Mouse (Mus musculus) liver, adult 2 months (tissue): ENCODE measurements around the gene Mgat4b. TPM values are rescaled to one million over a fixed set of nuclear protein-coding genes. Genes with fewer than 3 reads are reported as not detected.

Source experiments
- DNase-seq: peaks from one replicate; pipeline ENCODE4 v3.0.0-alpha.2; 2011; ENCODE audit warnings: low read depth, low spot score; ENCODE audit errors: extremely low read depth
- H3K27ac ChIP-seq: fragments of 200-500 bp; replicated peaks from 2 replicates; pipeline ENCODE4 v1.5.1; 2012; ENCODE audit warnings: low read depth, mild to moderate bottlenecking, control low read depth, inconsistent platforms, low read length; ENCODE audit not compliant: insufficient read depth
- H3K27me3 ChIP-seq: fragments of 200-500 bp; 2 replicates; pipeline ENCODE4 v1.6.1; 2012; ENCODE audit warnings: mild to moderate bottlenecking, moderate library complexity, low read length, inconsistent platforms; ENCODE audit not compliant: control insufficient read depth, insufficient read depth
- H3K36me3 ChIP-seq: fragments of 200-500 bp; 2 replicates; pipeline ENCODE4 v1.6.1; 2012; ENCODE audit warnings: low read length, inconsistent platforms; ENCODE audit not compliant: control insufficient read depth, insufficient read depth
- H3K4me1 ChIP-seq: fragments of 200-500 bp; 2 replicates; pipeline ENCODE4 v1.6.1; 2011; ENCODE audit warnings: low read length; ENCODE audit not compliant: control insufficient read depth, insufficient read depth
- H3K4me3 ChIP-seq: fragments of 200-500 bp; 2 replicates; pipeline ENCODE4 v1.5.1; 2011; ENCODE audit warnings: low read depth, mild to moderate bottlenecking, control low read depth, low read length, moderate library complexity; ENCODE audit not compliant: insufficient read depth
- H3K79me2 ChIP-seq: fragments of 200-500 bp; 2 replicates; pipeline ENCODE4 v1.6.1; 2012; ENCODE audit warnings: inconsistent platforms, mild to moderate bottlenecking, low read length, moderate library complexity; ENCODE audit not compliant: control insufficient read depth, insufficient read depth
- H3K9ac ChIP-seq: fragments of 200-500 bp; 2 replicates; pipeline ENCODE4 v1.6.1; 2012; ENCODE audit warnings: low read depth, mild to moderate bottlenecking, control low read depth, inconsistent platforms, low read length
- CTCF ChIP-seq: fragments of 200-500 bp; IDR thresholded peaks from 2 replicates; pipeline ENCODE4 v1.5.1; 2011; ENCODE audit warnings: low read depth, low read length, control low read depth
- POLR2A ChIP-seq: fragments of 200-500 bp; IDR thresholded peaks from 2 replicates; pipeline ENCODE4 v1.6.1; 2011; ENCODE audit warnings: low read length, control low read depth; ENCODE audit not compliant: insufficient read depth; ENCODE audit errors: extremely low read depth
- WGBS: fragments of 180-500 bp; shearing (Covaris S2); methylation state at CpG from one replicate; pipeline ENCODE4 v1.1.7; 2018; 5-methylcytosine and 5-hydroxymethylcytosine counted together
- polyA plus RNA-seq: library from polyadenylated mRNA; depleted of rRNA; stranded (reverse); fragments of >200 nt; gene quantifications from 2 replicates; pipeline ENCODE4 v1.2.3, GENCODE M21; 2012
- total RNA-seq: library from RNA; depleted of rRNA; stranded (reverse); fragments of >200 nt; gene quantifications from 2 replicates; pipeline ENCODE4 v1.2.3, GENCODE M21; 2014

Mgat4b gene
- total and polyA plus RNA-seq, 2 experiments: 9.8 to 26.3 TPM

DNA sequence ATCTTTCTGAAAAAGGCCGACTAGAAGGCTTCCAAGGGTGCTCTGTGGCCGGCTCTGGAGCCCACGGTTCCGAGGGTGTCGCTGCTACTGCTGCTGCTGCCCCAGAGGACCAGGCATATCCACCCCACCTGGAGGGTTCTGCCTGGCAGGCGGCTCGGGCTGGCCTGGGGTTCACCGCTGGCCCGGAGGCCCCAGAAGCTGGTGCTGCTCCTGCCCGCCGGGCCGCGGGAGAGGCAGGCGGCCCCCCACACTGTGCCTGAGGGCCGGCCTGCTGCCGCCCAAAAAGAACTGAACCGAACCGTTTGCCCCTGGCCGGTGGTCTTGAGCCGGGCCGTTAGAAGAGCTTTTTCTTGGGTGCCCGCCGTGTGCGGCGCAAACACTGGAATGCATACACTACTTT, 23.9 kb downstream of the Mgat4b start:
- DNase-seq: no peak
- no peak overlapping the region for H3K4me3 ChIP-seq
- peaks cover 5% of the 10 kb centered on the region; the same call in 1 of the 2 replicates for H3K36me3 ChIP-seq
- 96% methylated on average over 25 of the region's 25 CpGs for WGBS
- H3K27me3 ChIP-seq: no peaks in the 10 kb centered on the region
- H3K79me2 ChIP-seq: no peaks in the 10 kb centered on the region
- TF ChIP-seq POLR2A: no peak
- TF ChIP-seq CTCF: no peak
- H3K27ac ChIP-seq: no peak overlapping the region
- peaks cover 9% of the 10 kb centered on the region for H3K4me1 ChIP-seq
- no peak overlapping the region for H3K9ac ChIP-seq

- peak; percentile 69 for TF ChIP-seq CTCF
- 0 out of 2 replicates have a peak, but pooled peaks have one; percentile 5 for TF ChIP-seq POLR2A
- Histone ChIP-seq H3K9ac (peak overlapping the region; percentile 73), H3K27me3 (no peaks in the 10 kb centered on the region), H3K79me2 (no peaks in the 10 kb centered on the region), H3K4me1 (peaks cover 8% of the 10 kb centered on the region; the same call in 1 of the 2 replicates), H3K4me3 (peak overlapping the region; percentile 83), H3K36me3 (peaks cover 5% of the 10 kb centered on the region; the same call in 1 of the 2 replicates), H3K27ac (no peak overlapping the region)
- WGBS: 3% methylated on average over 27 of the region's 27 CpGs
- DNase-seq: peak; percentile 74
Observed at GRCm38 (mm10) chr11:50236540-50236936, 25.8 kb downstream of the Mgat4b start.

- H3K79me2 ChIP-seq: no peaks in the 10 kb centered on the region
- H3K9ac ChIP-seq: peak overlapping the region; percentile 73
- WGBS: 7% methylated on average over 66 of the region's 66 CpGs
- TF ChIP-seq CTCF (no peak), POLR2A (no peak)
- peak overlapping the region; percentile 83 for H3K4me3 ChIP-seq
- peaks cover 5% of the 10 kb centered on the region; the same call in 1 of the 2 replicates for H3K36me3 ChIP-seq
- no peak for DNase-seq
- peaks cover 8% of the 10 kb centered on the region; the same call in 1 of the 2 replicates for H3K4me1 ChIP-seq
- no peak overlapping the region for H3K27ac ChIP-seq
- H3K27me3 ChIP-seq: no peaks in the 10 kb centered on the region
Observed at GRCm38 (mm10) chr11:50236937-50237835, 26.5 kb downstream of the Mgat4b start.

DNA sequence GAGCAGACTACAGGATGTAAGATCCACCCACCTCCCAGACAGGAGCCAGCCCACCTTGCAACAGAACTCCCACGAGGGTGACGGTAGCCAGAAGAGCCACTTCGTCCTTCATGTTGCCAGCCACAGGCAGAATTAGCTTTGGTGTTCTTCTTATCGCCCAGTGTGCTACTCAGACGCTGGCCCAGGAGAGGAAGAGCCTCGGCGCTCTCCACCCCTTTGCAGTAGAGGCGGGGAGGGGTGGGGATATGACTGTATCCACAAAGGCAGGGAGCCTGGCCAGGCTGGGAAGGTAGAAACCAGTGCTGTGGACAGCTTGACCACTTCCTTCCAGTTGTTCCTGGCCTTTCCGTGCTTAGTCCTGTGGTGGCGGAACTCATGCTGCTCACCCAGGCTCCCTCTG, 27.6 kb downstream of the Mgat4b start, which contains the start of gene Ltc4s:
TSS of gene Ltc4s (minus strand) at position 293 of the 400 bp plus-strand sequence.
- Histone ChIP-seq H3K4me3 (no peak within 1 kb of the TSS; the same call in none of the 2 replicates), H3K79me2 (no peaks in the 10 kb centered on the region), H3K27me3 (no peaks in the 10 kb centered on the region), H3K4me1 (peaks cover 8% of the 10 kb centered on the region; the same call in 1 of the 2 replicates), H3K36me3 (peaks cover 3% of the 10 kb centered on the region; the same call in 1 of the 2 replicates), H3K9ac (no peak within 1 kb of the TSS), H3K27ac (no peak within 1 kb of the TSS; the same call in 1 of the 2 replicates)
- TF ChIP-seq CTCF (no peak), POLR2A (no peak)
- WGBS: 79% methylated on average over 10 of the region's 10 CpGs
- DNase-seq: no peak

DNA sequence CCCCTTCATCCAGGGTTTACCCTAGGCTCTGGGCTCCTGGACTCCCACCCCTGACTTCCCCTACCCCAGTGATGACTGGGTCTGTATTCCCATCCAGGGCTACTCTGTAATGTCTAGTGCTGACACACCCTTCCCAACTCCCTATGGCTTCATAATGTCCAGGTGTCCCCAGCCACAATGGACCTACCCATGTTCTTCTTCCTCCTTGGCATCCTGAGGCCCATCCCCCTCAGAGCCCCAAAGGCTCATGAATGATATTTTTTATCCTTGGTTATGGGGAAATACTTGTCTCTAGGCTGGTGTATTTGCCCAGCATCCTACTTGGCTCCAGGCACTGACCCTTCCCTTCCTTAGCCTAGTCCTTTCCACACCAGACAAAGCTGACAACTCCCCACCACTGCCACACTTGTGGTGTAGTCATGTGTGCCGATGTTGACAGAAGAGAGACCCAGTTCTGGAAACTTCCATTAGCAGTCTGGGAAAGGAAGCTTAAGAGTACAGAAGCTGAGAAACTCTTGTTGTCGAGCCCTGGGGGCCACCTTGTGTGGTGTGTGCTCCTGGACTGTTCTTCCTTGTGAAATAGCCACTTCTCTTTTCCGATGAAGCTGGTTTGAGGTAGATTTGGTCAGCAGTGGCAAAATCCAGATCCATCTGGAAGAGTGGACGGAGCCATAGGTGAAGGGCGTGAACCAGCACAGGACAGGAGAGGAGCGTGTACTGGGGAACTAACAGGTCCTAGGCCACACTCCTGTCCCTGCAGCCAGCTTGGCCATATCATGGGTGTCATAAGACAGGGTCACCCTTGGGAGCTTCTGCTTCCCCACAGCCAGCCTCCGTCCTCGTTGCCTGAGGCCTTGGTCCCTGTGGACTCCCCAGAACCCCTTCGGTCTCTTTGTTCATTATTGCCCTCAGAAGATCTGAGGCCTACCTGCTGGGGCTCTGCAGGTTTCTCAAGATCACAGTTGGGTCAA, 28.4 kb downstream of the Mgat4b start:
- DNase-seq: no peak
- no peak for TF ChIP-seq CTCF
- TF ChIP-seq POLR2A: no peak
- no peak overlapping the region; the same call in 1 of the 2 replicates for H3K27ac ChIP-seq
- H3K4me1 ChIP-seq: peaks cover 8% of the 10 kb centered on the region; the same call in 1 of the 2 replicates
- H3K79me2 ChIP-seq: no peaks in the 10 kb centered on the region
- no peak overlapping the region for H3K9ac ChIP-seq
- H3K4me3 ChIP-seq: no peak overlapping the region
- no peaks in the 10 kb centered on the region for H3K27me3 ChIP-seq
- 91% methylated on average over 9 of the region's 9 CpGs for WGBS
- H3K36me3 ChIP-seq: peaks cover under 1% of the 10 kb centered on the region; the same call in 1 of the 2 replicates
